Mouse (Mus musculus): ENCODE results near the gene Gpr137.
A peak's percentile ranks its signal among the peaks of the same experiment; 100 is the strongest.

The Gpr137 gene

GRCm38 (mm10) chr19:6940396-6941351 is 1.6 kb downstream of the Gpr137 start:
- no peak for DNase-seq

- no peak for DNase-seq
Observed at GRCm38 (mm10) chr19:6939106-6940002, 2.9 kb downstream of the Gpr137 start.

GRCm38 (mm10) chr19:6937541-6938465 is 4.5 kb downstream of the Gpr137 start:
- no peak for DNase-seq

GRCm38 (mm10) chr19:6936299-6936698 is 6.0 kb downstream of the Gpr137 start:
- DNase-seq: peak; percentile 82

GRCm38 (mm10) chr19:6934195-6934977 is 7.9 kb downstream of the Gpr137 start, which contains the start of gene Kcnk4:
Kcnk4 (minus strand) TSS chr19:6934515.
- DNase-seq: no peak

DNA sequence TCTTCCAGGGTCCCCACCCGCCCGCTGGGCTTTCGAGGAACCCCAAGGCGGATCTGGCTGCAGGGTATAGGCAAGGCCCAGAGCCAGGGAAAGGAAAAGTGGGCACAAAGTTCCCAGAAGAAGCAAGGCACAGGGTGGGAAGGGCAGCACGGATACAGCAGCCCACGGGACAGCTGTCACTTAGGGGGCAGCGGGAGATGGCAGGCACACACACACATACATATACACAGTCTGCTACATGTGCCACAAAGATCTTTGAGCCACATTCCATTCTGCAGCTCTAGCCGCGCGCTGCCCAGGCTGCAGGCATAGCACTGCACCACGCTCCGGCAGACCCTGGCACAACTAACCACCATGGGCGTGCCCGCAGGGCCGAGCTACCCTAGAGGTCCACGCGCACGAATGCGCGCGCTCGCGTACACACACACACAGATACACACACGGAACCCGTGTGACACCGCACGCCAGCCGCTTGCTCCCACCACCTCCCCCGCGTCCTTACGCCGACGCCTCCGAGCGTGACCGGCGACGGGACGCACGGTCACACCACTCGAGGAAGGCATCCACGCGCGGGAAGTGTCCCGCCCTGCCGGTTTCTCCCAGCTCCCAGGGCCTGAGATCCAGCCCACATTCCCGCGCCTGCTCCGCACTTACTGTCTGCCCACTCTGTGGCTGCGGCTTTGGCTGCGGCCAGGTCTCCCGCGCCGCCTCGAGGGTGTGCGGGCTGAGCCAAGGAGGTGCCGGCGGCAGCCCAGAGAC is 8.7 kb downstream of the Gpr137 start:
- peak; percentile 40 for DNase-seq

DNA sequence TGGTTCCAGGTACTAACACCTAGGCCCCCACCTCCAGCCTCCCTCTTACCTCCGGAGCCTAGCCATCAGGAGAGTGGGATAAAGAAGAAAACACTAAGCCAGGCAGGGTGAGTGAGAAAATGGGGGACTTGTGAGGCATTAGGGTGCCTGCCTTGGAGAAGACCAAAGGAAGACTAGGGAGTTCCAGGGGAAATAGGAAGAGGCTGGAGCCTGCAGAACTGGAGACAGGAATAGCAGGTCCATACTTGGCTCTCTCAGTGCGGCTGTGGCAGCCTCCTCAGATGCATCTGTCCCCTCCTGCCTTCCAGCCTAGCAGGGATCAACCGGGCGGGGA is 9.2 kb downstream of the Gpr137 start:
- DNase-seq: no peak

- no peak for DNase-seq
Observed at GRCm38 (mm10) chr19:6932018-6932417, 10.3 kb downstream of the Gpr137 start.

DNA sequence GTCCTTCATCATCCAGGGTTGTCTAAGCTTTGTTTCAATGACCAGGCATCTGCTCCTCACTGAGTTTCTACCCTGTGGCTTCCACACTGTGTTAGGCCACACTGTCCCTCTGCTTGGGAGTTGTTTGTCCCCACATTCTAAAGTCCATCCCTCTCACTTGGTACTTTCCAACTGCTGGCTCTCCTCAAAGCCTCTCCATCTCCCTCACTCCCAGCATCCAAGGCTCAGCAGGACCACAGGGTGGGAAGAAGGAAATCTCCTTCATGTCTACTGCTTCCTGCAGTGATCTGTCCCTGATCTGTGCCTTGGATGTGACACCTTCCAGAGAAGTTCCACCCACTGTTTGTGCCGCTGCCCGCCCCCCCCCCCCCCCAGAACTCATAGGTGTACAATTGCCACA is 11.3 kb downstream of the Gpr137 start:
- DNase-seq: no peak

DNA sequence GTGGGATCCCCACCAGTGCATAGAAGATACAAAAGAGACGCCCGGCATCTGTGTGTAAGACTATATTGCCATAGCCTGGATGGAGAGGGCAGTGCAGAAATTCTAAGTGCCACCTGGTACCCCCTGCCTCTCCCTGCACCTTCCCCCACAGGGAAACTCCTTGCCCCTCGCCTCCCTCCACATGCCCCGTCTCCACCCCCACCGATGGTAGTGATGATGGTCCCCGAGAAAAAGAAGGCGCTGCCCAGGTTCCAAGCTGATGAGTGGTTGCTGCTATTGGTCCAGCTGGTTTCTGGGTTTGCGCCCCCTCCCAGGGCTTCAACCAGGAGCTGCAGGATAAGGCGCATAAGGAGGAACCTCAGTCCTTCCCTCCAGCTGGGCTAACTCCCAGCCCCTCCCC is 14.2 kb downstream of the Gpr137 start:
- DNase-seq: no peak

- peak; percentile 52 for DNase-seq
Observed at GRCm38 (mm10) chr19:6926559-6927255, 15.6 kb downstream of the Gpr137 start.

DNA sequence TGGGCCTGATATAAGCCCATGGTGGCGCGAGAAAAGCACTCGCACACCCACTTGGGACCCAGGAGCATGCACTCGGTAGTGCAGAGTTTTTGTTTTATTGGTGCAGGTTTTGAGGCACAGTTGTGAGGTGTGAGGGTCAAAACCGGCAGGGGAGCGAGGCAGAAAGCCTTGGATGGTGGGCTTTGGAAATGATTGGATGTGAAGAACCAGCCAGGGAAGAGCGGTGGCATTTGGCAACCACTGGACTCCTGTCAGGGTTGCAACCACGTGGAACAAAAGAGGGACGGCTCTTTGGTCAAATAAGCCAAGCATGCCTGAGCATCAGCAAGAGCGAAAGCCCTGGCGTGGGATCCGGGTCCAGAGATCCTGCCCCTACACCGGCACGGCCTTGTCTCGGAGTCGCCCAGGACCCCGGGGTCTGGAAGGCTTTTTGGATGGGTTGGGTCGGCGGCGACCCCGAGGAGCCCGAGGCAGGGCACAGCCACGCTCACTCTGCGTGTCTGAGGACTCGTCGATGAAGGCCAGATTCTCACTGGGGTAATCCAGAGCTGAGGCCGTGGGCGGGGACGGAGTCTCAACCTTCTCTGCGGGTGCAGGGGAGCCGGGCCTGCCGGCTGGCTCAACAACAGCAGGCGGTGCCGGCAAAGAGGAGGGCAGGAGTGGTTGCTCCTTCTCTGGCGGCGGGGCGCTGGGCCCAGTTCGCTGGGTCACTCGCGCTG is 16.5 kb downstream of the Gpr137 start:
- peak; percentile 37 for DNase-seq

GRCm38 (mm10) chr19:6925307-6925573 is 17.0 kb downstream of the Gpr137 start, which contains the start of gene Catsperz:
Catsperz (minus strand) TSS chr19:6925380.
- no peak for DNase-seq

DNA sequence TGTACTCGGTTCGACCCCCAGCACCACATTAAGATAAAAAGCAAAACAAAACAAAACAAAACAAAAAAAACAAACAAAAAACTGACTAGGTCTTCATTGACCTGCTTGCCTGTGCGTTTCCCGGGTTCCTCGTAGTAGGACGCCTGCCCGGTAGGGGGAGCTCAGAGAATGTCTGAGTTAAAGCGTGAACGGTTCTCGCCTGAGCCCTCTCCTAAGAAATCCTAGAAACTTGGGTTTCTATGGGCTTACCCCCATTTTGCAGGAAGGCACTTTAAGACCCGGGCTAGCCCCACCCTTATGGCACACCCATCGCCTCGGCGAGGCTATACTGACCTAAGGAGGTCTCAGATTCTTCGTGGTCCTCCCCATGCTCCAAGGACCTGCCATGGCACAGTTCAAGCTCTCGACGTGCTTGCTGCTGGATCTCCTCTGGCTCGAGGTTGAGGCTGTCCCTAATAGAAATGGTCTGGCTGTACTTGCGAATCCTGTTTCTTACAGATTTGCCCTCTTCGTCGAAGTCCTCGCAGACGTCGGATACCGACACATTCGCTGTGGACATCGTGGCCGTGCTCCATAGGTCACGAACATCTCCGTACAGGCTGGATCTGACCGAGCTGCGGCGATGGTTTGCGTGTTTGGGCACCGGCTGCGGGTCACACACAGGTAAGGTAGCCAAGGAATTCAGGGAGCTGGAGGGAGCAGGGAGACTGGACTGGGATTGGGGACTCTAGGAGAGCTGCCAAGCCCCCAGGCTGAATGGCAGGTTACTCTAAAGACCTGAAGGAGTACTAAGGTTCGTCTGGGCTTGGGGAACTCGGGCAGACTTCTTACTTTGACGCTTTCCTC is 17.6 kb downstream of the Gpr137 start:
- peak; percentile 95 for DNase-seq

DNA sequence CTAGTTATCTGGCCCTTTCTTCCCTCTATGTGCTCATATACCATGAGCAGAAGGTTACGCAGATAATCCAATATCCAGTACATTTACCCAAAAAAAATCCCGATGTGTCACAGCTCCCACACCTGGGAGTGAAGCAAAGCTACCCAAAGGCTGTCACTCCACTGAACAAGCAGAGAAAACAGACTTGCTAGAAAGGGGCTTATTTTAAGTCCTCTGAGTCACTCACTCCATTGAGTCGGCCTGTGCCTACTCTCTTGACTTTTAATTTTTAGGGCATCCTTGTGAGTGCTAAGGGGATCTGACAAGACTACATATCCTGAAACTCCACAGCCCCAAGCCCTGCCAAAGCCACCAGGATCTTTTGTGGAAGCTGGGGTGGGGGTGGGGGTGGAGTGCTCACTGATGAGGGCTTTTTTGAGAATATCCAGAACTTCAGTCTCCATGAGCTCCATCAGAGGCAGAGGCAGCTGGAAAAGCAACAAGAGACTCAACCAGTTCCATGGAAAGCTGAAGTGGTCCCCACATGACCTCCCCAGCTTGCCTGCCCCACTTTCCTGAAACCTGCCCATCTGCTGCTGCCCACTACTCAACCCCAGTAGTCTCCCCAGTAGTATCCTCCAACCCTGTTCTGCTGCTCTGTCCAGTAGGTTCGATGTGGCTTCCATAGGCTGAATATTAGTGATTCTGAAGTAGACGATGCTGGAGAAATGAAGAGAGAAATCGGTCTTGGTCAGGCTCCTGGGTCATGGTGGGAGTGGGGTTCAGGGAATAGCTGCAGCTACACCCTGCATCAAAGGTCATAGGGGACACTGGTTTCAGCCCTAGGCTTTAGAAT is 19.2 kb downstream of the Gpr137 start:
- no peak for DNase-seq

GRCm38 (mm10) chr19:6921647-6922567 is 20.4 kb downstream of the Gpr137 start, which contains the start of gene Esrra:
Esrra (minus strand) TSS chr19:6921813.
- peak; percentile 100 for DNase-seq
